Comparison of ENCODE assay signal across 12 mouse cellular contexts in the genomic region with DNA sequence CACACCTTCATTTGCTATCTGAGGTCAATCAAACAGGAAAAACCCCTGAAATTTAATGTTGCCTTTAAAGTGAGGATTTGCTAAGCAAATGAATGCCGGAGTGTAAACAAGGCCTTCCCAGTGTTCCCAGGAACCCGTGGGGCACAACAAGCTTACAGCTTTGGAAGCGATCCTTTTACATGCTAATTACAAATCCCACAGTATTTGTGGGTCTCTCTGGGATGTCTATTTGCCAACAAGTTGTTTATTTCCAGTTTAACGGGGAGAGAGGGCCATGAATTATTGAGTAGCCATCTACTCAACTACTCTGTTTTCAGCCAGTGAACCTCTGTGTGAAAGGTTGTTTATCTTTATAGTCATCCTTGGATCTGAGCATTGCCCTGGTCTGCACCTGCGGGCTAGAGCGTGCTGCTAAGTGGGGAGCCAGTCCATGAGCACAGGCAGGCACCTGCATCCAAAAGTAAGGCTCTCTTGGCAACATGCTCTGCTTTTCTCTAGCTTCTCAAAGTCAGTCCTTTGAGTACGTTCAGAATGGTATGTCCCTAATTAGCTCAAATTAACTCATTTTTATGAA. TPM values are rescaled to one million over a fixed set of nuclear protein-coding genes. Genes with fewer than 3 reads are reported as not detected.
DNase-seq lines count a peak whose midpoint lies in the region; ATAC-seq lines count a peak whose summit lies in the region.
"Had no signal": no experiment of that assay in that cellular context is flagged by ENCODE, and none has a peak within 500 bp of the region (broad histone marks: within the 10 kb centered on the region; RNA-seq: fewer than 3 reads in every experiment).

No protein-coding gene starts in this region.

- no peak; the same call in 1 of the 2 replicates for ATAC-seq in hindbrain, embryonic 12.5 days (ENCODE audit: low FRiP score)
- ATAC-seq in neural tube, embryonic 12.5 days (ENCODE audit: low FRiP score, low read depth): peak; percentile 78
- no peak for ATAC-seq in midbrain, embryonic 14.5 days (ENCODE audit: low FRiP score, low TSS enrichment)

- H3K27ac ChIP-seq in hindbrain, embryonic 12.5 days: 0 out of 2 replicates have a peak overlapping the region, but pooled peaks have one; percentile 14
- no peak overlapping the region for H3K27ac ChIP-seq in hindbrain, embryonic 10.5 days
- H3K27ac ChIP-seq in neural tube, embryonic 12.5 days: peak overlapping the region; percentile 10; the same call in 1 of the 2 replicates
- H3K27ac ChIP-seq in midbrain, embryonic 14.5 days (replicated peaks; ENCODE audit: low read depth, low read length): no peak overlapping the region; the same call in 1 of the 2 replicates
- H3K27ac ChIP-seq: liver, embryonic 14.5 days had no signal

- no peaks in the 10 kb centered on the region for H3K9me3 ChIP-seq in hindbrain, embryonic 12.5 days (replicated peaks)
- no peaks in the 10 kb centered on the region for H3K9me3 ChIP-seq in hindbrain, embryonic 10.5 days
- H3K9me3 ChIP-seq in neural tube, embryonic 12.5 days: no peaks in the 10 kb centered on the region
- no peaks in the 10 kb centered on the region for H3K9me3 ChIP-seq in midbrain, embryonic 14.5 days (ENCODE audit: control insufficient read depth, low read length)

- DNase-seq in hindbrain, embryonic 10.5 days (ENCODE audit: low spot score): no peak
- DNase-seq in neural tube, embryonic 10.5 days (ENCODE audit: extremely low spot score, low spot score): no peak
- peak; percentile 45 for DNase-seq in midbrain, embryonic 14.5 days
- peak; percentile 34 for DNase-seq in thymus, postnatal 25 days
- no peak for DNase-seq in embryo, embryonic 10 days (ENCODE audit: low spot score)
- no peak for DNase-seq in right cerebral cortex, postnatal 4 days
- DNase-seq: adrenal gland, adult 8-10 months had no signal

- peaks cover 19% of the 10 kb centered on the region for H3K4me1 ChIP-seq in hindbrain, embryonic 12.5 days
- peaks cover 21% of the 10 kb centered on the region for H3K4me1 ChIP-seq in hindbrain, embryonic 10.5 days (replicated peaks)
- H3K4me1 ChIP-seq in neural tube, embryonic 12.5 days: peaks cover 30% of the 10 kb centered on the region
- H3K4me1 ChIP-seq in midbrain, embryonic 14.5 days (ENCODE audit: control insufficient read depth, insufficient read depth, low read length): 0 out of 2 replicates have a peak, but pooled peaks cover 12% of the 10 kb centered on the region

- H3K4me2 ChIP-seq in hindbrain, embryonic 12.5 days (replicated peaks): no peak overlapping the region
- no peak overlapping the region for H3K4me2 ChIP-seq in neural tube, embryonic 12.5 days (replicated peaks)
- H3K4me2 ChIP-seq in midbrain, embryonic 14.5 days (ENCODE audit: low read length): no peak overlapping the region
- H3K4me2 ChIP-seq: heart, embryonic 11.5 days had no signal

- no peak overlapping the region for H3K4me3 ChIP-seq in hindbrain, embryonic 12.5 days
- no peak overlapping the region for H3K4me3 ChIP-seq in hindbrain, embryonic 10.5 days
- H3K4me3 ChIP-seq in neural tube, embryonic 12.5 days: no peak overlapping the region
- no peak overlapping the region for H3K4me3 ChIP-seq in midbrain, embryonic 14.5 days (replicated peaks; ENCODE audit: low read depth, low read length)
- H3K4me3 ChIP-seq: erythroblast, embryonic 14.5 days had no signal

- no peaks in the 10 kb centered on the region for H3K27me3 ChIP-seq in hindbrain, embryonic 12.5 days
- H3K27me3 ChIP-seq in hindbrain, embryonic 10.5 days (ENCODE audit: insufficient read depth, poor library complexity, severe bottlenecking): no peaks in the 10 kb centered on the region
- no peaks in the 10 kb centered on the region; the same call in 1 of the 2 replicates for H3K27me3 ChIP-seq in neural tube, embryonic 12.5 days (replicated peaks)
- H3K27me3 ChIP-seq in midbrain, embryonic 14.5 days (ENCODE audit: control insufficient read depth, insufficient read depth, low read length): no peaks in the 10 kb centered on the region

- no peaks in the 10 kb centered on the region for H3K36me3 ChIP-seq in hindbrain, embryonic 12.5 days
- H3K36me3 ChIP-seq in hindbrain, embryonic 10.5 days: no peaks in the 10 kb centered on the region
- H3K36me3 ChIP-seq in neural tube, embryonic 12.5 days: no peaks in the 10 kb centered on the region
- H3K36me3 ChIP-seq in midbrain, embryonic 14.5 days (ENCODE audit: control insufficient read depth, insufficient read depth, low read length): no peaks in the 10 kb centered on the region

- 34% methylated on average over 7 of the region's 7 CpGs for WGBS in hindbrain, embryonic 12.5 days
- 35% methylated on average over 7 of the region's 7 CpGs for WGBS in hindbrain, embryonic 10.5 days
- WGBS in neural tube, embryonic 12.5 days: 26% methylated on average over 7 of the region's 7 CpGs
- 25% methylated on average over 7 of the region's 7 CpGs for WGBS in midbrain, embryonic 14.5 days

- H3K9ac ChIP-seq in hindbrain, embryonic 12.5 days: no peak overlapping the region
- H3K9ac ChIP-seq in neural tube, embryonic 12.5 days: no peak overlapping the region
- no peak overlapping the region for H3K9ac ChIP-seq in midbrain, embryonic 14.5 days (replicated peaks; ENCODE audit: low read length)
- H3K9ac ChIP-seq: liver, embryonic 14.5 days had no signal

RNA-seq across cellular contexts. Expression of a gene that starts 29.8 kb away (rescaled TPM):
- 25.3 and 25.7 TPM in 2 replicates for polyA plus RNA-seq in hindbrain, embryonic 12.5 days (2016; fragmentation: Nextera tagmentation; extraction: Ambion mirVana)
- 13.4 and 16.9 TPM in 2 replicates for polyA plus RNA-seq in hindbrain, embryonic 10.5 days (2016; fragmentation: Nextera tagmentation; extraction: Ambion mirVana)
- polyA plus RNA-seq in neural tube, embryonic 12.5 days (2016; fragmentation: Nextera tagmentation; extraction: Ambion mirVana): 19.7 and 24.3 TPM in 2 replicates
- 28.5 and 47.8 TPM in 2 replicates for polyA plus RNA-seq in midbrain, embryonic 14.5 days (2014; fragmentation: Nextera tagmentation; extraction: Ambion mirVana)

Comparison
In these comparisons a context has a peak if more than half of its experiments do, and no peak if none do; other contexts are left out.
1. H3K27ac ChIP-seq: peak in hindbrain, embryonic 12.5 days (single experiment) and neural tube, embryonic 12.5 days (single experiment); none in hindbrain, embryonic 10.5 days (single experiment) and midbrain, embryonic 14.5 days (single experiment).
2. DNase-seq: peak in midbrain, embryonic 14.5 days (single experiment) and thymus, postnatal 25 days (single experiment); none in hindbrain, embryonic 10.5 days (single experiment), neural tube, embryonic 10.5 days (single experiment), embryo, embryonic 10 days (single experiment) and right cerebral cortex, postnatal 4 days (single experiment).